Mouse (Mus musculus) frontal cortex, adult (tissue): ENCODE results near the gene Mpst.

Experiments used
- ATAC-seq: cut with Nextera tagmentation; 2 replicates; pipeline ENCODE4 v1.9.2; 2017; ENCODE audit warnings: mild to moderate bottlenecking, moderate library complexity, mixed read lengths; ENCODE audit not compliant: low TSS enrichment

Gene Mpst

DNA sequence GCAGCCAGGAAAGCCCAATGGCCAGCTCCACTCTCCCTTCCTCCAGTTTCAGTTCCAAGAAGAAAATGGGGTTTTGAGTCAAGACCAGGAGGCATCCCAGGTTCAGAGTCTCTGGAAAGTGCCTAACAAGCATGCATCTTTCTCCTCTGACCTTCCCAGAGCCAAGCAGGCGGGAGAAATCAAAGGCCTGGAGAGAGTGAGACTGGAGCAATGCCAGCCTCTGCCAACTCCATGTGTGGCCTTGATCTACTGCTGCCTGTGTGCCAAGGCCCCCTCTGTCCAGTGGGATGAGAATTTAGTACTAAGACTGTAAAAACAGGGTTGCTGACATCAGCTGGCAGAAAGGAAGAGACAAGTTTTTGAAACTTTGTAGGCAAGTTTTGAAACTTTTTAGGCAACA, 2.3 kb upstream of the Mpst start:
- ATAC-seq = no peak

GRCm38 (mm10) chr15:78405098-78405497, 1.1 kb upstream of the Mpst start:
- no peak for ATAC-seq

DNA sequence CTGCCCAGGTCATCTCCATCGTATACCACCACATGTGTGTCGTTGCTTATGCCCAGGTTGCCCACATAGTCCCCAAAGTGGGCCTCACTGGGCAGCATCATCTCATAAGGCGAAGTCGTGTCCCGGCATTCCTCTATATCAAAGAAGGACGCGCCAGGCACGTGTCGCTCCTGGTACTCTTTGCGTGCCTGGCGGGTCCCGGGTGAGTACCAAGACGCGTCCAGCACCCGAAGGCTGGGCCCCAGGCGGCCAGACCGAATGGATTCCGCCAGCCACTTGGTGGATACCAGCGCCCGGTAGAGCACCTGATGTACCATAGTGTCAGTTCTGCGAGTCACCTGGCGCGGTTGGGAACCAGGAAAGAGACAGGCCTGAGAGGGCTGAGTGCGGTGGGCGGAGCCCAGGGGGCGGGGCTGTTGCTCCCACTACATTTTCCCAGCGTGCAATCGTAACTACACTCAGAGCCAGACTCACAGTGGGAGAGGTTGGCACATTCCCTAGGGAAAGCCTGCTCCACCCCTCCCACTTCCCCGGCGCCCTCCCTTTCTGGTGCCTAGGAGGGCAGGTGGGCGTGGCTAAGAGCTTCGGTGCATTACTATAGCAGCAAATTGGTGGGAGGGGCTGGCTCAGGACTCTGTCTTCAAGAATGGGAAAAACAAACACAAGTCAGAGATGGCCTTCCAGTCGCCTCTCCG, 552 bp upstream of the Mpst start, which contains the start of gene Tst:
Tst (minus strand) TSS at position 391 of the 695 bp plus-strand sequence.
- ATAC-seq = peak; percentile 68

GRCm38 (mm10) chr15:78409570-78410052, 3.4 kb downstream of the Mpst start:
- no peak for ATAC-seq

GRCm38 (mm10) chr15:78413083-78413718, 7.0 kb downstream of the Mpst start:
- no peak for ATAC-seq

GRCm38 (mm10) chr15:78413719-78414117, 7.5 kb downstream of the Mpst start:
- no peak for ATAC-seq

DNA sequence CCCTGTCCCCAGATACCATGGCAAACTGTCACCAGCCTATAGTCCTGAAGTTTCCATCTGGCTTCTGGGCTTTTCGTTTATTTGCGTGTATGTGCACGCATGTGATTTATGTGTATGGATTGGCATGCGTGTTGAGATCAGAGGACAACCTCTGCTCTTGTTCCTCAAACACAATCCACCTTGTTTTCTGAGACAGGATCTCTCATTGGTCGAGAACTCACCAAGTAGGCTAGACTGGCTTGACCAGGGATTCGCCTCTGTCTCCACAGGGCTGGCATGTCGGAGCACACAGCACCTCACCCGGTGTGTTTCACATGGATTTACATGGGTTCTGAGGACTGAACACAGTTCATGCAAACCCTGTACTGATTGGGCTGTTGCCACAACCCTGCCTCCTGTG, 7.9 kb downstream of the Mpst start:
- no peak for ATAC-seq

- no peak for ATAC-seq
These were observed 10.7 kb downstream of the Mpst start for GRCm38 (mm10) chr15:78416937-78417336.

DNA sequence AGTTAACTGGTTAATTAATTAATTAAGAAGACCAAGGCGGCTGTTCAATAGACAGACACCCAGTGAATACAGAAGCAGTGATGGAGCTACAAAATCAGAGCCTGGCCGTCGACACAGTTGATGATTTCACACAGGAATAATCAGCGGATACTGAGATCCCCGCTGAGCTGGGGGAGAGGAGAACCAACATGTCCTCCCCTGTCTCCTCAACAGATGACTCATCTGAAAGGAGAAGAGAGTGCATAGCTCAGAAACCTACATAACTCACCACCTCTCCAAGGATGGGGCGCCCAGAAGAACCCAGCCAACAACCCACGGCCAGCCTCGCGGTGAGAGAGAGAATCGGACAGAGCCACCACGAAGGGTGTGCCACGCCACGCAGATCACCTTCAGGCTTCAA, 14.2 kb downstream of the Mpst start:
- ATAC-seq = peak; percentile 62; the same call in 1 of the 2 replicates

DNA sequence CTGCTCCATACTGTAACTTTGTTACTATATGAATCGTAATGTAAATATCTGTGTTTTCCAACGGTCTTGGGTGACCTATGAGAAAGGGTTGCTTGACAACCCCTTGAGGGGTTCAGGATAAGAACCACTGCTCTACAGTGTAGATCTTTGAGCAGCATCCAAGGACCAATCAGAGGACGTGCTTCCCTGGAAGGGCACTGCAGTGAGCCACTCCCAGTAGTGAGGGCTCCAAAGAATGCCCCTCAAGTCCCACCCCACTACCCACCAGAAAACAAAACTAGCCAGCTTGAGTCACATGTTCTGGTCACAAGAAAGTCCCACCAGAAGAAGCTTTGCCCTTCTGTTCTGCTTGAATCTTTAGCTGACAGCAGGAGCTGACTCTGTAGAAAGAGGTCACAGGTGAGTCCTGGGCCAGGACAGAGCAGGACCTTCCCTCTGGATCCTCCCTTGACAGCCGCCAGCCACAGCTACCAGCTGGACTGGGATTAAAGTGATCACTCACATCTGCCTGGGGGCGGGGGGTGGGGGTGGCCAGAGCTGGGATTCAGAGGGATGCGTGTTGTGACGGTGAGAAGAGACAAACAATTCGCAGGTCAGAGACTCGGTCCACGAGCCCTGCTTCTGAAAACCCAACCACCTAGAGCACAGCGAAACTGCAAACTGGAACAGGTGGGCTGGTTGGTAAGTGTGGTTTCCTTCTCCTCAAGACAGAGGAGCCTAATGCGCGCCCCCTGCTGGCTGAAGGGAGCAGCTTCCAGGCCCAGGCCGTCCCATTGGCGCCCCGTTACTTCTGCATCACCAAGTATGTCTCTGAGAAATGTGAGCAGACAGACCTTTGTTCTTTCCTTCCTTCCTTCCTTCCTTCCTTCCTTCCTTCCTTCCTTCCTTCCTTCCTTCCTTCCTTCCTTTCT, 16.1 kb downstream of the Mpst start:
- ATAC-seq = peak; percentile 89

GRCm38 (mm10) chr15:78424507-78424906, 18.3 kb downstream of the Mpst start:
- no peak for ATAC-seq

DNA sequence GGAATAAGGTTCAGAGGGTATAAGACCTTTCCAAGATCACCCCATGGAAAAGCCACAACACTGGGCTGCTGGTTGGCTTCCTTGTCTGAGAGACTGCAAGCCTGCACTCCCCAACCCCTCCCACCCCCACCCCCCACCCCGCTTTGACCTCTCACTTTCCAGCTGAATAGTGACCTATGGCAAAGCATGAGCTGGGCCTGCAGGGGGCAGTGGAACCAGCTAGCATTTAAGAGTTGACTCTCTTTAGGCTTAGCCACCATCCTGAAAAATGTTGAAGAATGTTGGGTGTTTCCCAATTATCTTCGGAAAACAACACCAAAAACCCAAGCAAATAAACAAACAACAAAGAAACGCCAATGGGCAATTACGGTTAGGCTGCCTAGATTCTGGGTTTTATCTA, 19.0 kb downstream of the Mpst start:
- no peak for ATAC-seq

- ATAC-seq = peak; percentile 84
These were observed 22.3 kb downstream of the Mpst start, which contains the start of gene Kctd17 for GRCm38 (mm10) chr15:78428391-78429138. Kctd17 (plus strand) TSS chr15:78428564.

GRCm38 (mm10) chr15:78429139-78429459, 22.9 kb downstream of the Mpst start:
- ATAC-seq = no peak

DNA sequence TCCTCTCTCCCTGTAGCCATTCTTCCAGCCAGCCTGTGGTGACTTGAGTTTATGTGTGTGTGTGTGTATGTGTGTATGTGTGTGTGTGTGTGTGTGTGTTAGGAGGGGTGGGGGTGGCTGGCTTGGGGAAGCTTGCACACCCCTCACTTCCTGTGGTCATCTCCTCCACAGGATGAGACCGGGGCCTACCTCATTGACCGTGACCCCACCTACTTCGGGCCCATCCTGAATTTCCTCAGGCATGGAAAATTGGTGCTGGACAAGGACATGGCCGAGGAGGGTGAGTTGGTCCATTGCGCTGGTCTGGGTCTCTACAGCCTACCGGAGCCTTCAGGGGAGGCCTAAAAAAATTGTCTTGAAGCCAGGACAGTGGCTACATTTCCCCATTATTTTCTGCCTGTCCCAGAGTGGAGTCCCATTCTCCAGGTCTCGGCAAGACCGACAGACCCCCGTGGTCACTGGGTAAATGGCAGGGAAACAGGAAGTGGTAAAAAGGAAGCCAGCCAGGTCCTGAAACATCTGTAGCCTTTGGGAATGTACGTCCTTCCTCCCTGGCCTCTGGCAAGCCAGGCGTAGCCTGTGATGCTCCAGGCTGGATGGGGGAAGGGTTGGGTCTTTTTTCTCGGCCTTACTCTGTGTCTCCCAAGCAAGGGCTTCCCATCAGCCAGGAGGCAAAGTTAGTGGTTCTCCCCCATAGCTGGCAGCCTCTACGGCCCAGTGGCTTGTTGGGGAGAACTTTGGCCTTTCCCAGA, 23.8 kb downstream of the Mpst start:
- no peak for ATAC-seq

GRCm38 (mm10) chr15:78430874-78431273, 24.7 kb downstream of the Mpst start:
- no peak for ATAC-seq

- ATAC-seq = no peak
These were observed 25.4 kb downstream of the Mpst start for GRCm38 (mm10) chr15:78431541-78432121.

DNA sequence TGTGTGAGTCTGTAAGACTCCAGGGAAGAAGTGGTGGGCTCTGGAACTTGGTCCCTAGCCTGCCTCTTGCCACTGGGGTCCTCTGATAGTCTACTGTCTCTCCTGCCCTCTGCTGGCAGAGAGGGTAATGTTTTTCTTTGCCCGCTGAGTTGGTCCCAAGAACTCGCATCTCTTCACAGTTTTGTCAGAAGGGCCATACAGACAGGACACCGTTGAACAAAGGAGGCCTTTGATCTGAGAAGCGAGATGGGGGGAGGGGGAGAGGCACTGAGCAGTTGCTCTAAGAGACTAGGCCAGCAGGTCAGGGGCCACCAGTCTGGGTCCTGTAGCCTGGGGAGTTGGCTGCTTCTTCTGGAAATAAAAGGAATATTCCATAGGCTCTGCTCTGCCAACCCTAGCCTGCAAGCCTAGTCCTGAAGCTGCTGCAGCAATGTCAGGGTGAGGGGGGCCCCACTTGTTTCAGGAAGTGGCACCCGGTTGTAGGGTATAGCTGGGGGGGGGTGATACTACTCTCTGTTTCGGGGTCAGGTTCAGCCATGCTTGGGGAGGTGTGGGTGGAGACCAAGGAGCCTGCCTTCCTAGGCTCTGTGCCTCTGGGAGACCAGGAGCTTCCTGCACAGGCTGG, 28.8 kb downstream of the Mpst start:
- ATAC-seq = 0 out of 2 replicates have a peak, but pooled peaks have one; percentile 8

- no peak for ATAC-seq
These were observed 29.5 kb downstream of the Mpst start for GRCm38 (mm10) chr15:78435681-78436080.
